Mouse (Mus musculus) kidney, postnatal 14 days (tissue): ENCODE data around the gene Med13l.
A peak's percentile ranks its signal among the peaks of the same experiment; 100 is the strongest.
"Not testable (repeated sequence)": the region's sequence is repeated elsewhere in the genome, so short reads cannot be mapped to it uniquely, and the experiment has no call there.

ENCODE experiments used
- DNase-seq: peaks from one replicate; pipeline ENCODE4 v3.0.0; 2022; ENCODE audit warnings: mixed read lengths

Med13l gene

DNA sequence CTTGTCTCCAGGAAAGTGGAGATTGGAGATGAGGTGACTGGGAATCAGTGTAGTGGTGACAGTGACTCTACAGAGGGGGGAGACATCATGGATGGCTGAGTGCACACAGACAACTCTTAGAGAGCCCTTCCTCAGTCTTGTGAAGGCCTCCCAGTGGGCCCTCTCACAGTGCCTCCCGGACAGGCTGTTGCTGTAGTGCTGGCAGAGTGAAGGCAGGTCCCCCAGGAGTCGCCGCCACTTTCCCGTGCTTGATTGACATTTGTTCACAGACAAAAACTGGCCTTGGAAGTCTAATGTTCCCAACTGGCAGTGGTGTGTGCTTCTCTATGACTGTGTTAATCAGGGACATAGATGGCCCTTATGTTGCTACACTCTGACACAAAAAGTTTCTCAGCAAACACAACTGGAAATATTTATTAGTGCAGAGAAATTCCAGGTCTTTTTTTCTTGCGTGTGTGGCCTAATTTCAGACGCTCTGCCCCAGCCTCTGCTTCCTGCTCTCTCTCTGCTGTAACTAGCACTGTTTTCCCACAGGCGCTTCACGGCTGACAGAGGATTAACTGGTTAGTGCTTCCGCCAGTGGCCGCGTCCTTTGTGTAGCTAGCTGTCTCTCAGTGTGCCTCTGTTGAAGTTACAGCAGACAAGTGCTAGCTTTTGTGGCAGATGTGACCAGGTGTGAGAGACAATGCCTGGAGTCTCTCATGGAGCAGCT, 75.2 kb downstream of the Med13l start:
- DNase-seq = peak; percentile 29

- DNase-seq = no peak
Observed at GRCm38 (mm10) chr5:118636399-118637369, 76.2 kb downstream of the Med13l start.

DNA sequence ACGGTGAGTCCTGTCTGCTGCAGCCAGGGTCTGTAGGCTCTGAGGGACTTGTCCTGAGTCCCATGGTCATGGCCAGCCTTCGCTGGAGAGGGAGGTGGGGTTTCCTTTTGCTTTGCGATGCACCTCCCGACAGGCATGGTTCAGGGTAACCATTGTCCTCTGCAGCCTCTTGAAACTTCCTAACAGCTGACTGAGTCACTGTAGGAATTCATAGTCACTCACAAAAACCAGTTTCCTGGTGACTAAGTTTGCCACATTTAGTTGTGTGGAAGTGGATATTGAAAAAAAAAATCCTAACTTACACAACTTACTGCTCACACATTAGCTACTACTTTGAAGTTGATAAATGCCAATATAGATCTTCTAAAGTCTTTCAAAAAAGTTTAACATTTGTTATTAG, 77.5 kb downstream of the Med13l start:
- no peak for DNase-seq

GRCm38 (mm10) chr5:118638534-118639109, 78.1 kb downstream of the Med13l start:
- no peak for DNase-seq

DNA sequence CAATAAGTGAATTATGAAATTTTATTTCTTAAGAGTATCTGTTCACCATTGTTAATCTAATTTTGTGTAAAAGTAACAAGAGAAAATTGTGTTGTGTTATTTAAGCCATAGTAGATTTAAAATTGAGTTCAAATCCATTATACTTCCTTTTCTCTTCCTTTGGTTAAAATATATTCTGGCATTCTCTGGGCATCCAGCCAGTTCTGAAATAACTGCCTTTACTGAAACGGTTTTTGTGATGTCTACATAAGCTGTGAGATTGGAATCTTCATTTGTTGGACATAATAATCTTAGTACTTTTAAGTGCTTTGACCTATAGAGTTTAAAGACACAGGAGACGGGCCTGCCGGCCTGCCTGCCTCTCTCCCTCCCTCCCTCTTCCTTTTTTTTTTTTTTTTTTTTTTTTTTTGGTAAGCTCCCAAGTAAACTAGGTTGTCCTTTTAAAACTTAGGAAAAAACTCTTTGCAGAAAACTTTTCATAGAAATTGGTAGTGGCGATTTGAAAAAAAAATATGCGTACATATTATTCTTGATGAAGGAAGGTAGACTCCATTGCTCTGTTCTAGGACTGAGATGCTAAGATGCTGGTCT, 78.7 kb downstream of the Med13l start:
- DNase-seq = no peak

GRCm38 (mm10) chr5:118644041-118644440, 83.6 kb downstream of the Med13l start:
- no peak for DNase-seq

DNA sequence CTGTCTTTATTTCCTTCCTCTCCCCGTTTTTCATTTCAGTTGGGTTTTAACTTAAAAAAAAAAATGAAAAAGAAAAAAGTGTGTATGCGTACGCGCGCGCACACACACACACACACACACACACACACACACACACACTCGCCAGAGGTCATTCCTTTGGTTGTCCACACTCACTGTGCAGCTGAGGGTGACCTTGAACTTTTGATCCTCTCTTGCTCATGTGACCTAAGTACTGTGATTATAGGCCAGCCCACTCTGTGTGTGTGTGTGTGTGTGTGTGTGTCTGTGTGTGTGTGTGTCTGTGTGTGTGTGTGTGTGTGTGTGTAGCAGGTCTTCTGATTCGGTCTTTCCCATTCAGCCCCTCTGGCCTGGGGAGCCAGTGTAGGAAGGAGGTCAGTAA, 84.0 kb downstream of the Med13l start:
- DNase-seq = no peak

DNA sequence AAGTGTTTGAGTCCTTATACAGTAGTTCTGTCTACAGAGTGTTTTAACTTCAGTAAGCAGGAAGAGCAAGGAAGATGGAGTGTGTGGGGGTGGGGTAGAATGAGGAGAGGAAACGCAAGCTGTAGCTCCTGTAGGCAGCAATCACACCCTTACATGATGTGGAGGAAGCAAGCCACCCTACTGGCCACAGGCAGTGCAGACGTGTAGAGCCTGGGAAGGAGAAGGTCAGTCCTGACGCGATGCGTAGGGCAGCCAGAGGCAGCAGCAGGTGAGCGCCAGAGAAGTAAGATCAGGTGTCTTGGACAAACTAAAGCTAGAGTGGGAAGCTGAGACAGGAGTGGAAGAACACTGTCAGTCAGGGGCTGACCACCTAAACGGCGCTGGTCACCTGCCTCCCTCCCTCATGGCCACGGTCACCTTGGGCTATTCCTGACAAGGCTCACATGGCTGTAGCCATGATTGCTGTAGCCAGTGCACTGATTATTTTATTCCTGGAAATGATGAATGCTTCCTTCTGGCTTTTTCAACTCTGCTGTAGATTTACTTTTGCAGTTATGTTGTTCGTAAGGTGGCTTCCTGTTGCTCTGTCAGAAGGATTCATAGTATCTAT, 84.8 kb downstream of the Med13l start:
- DNase-seq = no peak

- no peak for DNase-seq
Observed at GRCm38 (mm10) chr5:118646897-118647296, 86.4 kb downstream of the Med13l start.

GRCm38 (mm10) chr5:118647384-118647783, 86.9 kb downstream of the Med13l start:
- no peak for DNase-seq

- DNase-seq = peak; percentile 67
Observed at GRCm38 (mm10) chr5:118649215-118650006, 88.9 kb downstream of the Med13l start.

DNA sequence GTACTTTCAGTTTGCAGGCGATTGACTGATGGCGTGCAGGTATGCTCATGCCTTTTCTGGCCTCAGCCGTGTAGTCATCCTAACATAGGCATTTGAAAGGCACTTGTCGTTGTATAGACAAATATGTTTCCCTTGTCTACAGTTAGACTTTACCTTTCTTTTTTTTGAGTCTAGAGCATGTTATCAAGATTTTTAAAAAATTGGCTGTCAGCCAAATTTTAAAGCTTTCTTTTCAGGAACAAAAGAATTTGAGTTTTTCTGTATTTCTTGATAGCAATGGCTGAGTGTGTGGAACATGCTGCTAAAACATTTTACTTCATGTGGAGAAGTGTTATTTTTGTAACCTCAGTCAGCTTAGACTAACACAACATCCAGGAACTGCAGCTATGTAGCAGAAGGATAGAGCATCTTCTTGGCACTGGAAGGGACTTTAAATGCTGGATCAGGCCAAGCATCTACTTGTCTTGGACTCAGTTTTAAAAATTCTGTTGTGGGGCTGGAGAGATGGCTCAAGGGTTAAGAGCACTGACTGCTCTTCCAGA, 89.6 kb downstream of the Med13l start:
- DNase-seq = no peak

DNA sequence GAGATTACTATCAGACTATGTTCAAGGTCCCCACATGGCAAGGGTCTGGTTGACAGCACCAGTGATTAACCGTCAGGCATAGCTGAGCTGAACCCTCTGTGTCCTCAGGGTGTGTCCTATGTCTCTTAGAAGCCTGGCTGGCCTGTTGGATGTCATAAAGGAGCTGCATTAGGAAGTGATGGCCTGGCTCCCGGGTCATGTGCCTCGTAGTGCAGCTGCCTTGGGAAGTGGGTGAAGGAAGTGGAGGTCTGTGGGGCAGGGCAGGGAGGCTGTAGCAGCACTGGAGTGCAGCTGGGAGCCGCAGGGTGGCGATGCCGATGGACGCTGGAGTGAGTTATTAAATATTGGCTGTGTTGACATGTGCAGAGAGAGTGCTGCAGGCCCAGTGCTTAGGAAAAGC, 90.3 kb downstream of the Med13l start:
- DNase-seq = peak; percentile 42

DNA sequence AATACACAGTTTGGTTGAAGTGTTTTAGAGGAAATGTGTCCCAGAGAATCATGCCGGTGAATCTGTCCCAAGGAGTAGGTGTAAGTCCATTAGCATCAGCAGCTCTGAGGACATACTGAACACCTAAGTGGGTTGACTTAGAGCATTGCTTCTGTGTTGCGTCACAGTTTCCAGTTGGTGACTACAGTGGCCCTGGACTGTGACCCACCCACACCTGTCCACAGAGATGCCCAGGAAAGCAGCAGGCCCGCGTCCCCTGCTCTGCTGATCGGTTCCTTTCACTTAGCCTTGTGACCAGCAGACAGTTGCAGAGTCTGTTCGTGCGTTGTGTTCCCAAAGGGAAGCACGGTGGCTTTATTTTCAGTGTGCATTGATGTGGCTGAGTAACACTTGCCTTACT, 92.1 kb downstream of the Med13l start:
- DNase-seq = no peak

- not testable (repeated sequence) for DNase-seq
Observed at GRCm38 (mm10) chr5:118653119-118653518, 92.6 kb downstream of the Med13l start.

- DNase-seq = no peak
Observed at GRCm38 (mm10) chr5:118654599-118654998, 94.1 kb downstream of the Med13l start.

DNA sequence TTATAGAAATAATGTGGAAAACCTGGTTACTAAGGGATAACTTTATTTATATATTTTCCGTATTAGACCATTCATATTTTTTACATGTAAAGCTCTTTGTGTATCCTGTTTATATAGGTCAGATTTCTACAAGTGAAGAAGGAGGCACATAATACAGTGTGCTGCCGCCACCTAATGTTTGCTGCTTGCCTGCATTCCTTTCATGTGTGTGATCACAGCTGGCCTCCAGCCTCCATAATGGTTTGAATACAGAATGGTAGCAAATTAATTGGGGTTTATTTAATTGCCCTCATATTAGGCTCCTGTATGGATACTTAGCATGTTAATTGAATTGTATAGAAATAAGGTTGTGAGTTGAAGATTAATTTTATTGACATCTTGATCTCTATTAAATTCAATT, 94.5 kb downstream of the Med13l start:
- peak; percentile 58 for DNase-seq

DNA sequence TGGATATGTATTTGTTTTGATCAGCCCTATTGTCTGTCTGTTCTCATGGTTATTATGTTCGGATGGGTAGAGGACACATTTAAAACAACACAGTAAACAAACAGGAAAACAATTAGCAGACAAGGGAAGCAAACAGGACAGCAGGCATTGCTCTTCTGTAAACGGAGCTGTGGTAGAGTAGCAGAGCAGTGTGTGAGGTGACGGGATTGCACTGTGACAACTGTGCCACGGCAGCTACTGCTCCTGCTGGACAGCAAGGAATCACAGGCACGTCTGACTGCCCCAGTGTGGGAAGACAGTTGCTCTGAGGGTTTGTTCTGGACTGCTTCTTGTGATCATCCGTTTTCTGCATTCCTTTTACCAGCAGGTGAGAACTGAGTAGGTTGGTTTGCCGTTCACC, 94.9 kb downstream of the Med13l start:
- DNase-seq = no peak

GRCm38 (mm10) chr5:118655966-118656365, 95.5 kb downstream of the Med13l start:
- DNase-seq = no peak

DNA sequence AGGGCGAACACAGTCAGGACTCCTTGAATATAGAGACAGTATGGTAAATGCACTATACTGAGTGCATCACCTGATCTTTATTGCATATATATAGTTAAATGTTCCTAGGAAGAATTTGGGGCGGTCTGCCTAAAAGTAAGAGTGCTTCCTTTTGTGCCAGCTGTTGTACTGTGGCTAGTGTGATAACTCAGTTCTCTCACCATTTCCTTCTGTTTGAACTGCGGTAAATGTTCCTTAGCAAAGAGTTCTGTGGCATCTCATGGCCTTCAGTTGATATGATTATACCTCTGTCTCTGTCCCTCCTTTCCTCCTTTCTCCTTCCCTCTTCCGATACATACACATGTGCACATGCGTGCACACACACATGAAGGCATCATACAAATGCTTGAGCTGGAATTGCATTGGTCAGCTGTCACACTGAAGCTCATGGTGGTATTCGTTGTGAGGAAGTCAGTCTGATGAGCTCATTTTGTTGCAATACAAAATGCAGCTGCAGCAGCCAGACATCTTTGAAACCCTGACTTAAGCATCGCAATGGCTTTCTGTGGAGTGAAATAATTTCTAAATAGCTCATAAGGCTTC, 97.9 kb downstream of the Med13l start:
- no peak for DNase-seq

DNA sequence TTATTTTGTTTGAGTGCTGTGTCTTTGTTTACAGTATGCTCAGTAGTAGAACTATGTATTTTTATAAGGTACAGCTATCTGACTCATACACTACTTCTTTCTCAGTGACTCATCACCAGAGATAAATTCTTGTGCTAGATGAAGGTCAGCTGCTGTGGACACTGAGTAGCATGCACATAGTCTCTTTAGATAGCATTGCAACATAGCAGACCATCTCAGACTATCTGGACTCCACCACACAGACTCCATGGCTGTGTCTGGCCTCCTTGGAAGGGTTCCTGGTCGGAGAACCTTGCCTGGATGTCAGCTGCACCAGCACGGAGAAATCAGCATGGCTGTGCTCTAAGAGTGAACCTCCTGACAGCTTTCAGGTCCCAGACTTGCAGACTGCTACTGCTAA, 99.2 kb downstream of the Med13l start:
- DNase-seq = no peak
